In the genomic region with DNA sequence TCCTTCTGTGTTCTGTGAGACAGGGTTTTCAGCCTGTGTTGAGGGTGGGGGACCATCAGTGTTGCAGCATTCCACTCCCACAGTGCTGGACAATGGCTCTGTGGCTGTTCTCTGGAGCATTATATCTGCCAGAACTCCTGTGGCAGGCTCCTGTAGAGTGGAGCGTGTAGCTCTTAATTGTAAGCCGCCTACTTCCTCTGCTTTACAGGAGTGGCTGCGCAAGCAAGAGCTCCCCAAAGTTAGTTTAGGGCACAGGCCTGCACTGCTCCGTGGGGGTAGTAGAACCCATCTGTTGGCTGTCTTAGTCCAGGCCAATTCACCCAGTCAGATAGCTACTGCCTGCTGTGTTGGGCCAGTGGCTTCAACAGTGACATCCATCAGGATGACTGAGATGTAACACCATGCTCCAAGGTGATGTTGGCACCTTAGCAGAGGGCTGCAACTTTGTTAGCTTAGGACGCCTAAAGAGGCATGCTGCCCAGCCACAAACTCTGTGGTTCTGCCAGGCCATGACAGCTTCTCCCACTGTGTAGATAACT, we compare ENCODE assay signal across 26 mouse cellular contexts.
DNase-seq lines count a peak whose midpoint lies in the region; ATAC-seq and TF ChIP-seq lines count a peak whose summit lies in the region.
"Had no signal": no experiment of that assay in that cellular context is flagged by ENCODE, and none has a peak within 500 bp of the region (broad histone marks: within the 10 kb centered on the region; RNA-seq: fewer than 3 reads in every experiment).

No protein-coding gene starts in this region.

- no peaks in the 10 kb centered on the region for H3K4me1 ChIP-seq in forebrain, embryonic 13.5 days
- 0 out of 2 replicates have a peak, but pooled peaks cover 7% of the 10 kb centered on the region for H3K4me1 ChIP-seq in forebrain, embryonic 15.5 days
- H3K4me1 ChIP-seq in hindbrain, embryonic 15.5 days (replicated peaks), result no peaks in the 10 kb centered on the region
- no peaks in the 10 kb centered on the region for H3K4me1 ChIP-seq in hindbrain, embryonic 14.5 days (replicated peaks; ENCODE audit: control insufficient read depth, insufficient read depth, low read length)
- peaks cover 13% of the 10 kb centered on the region for H3K4me1 ChIP-seq in cortical plate, adult 2 months (ENCODE audit: control insufficient read depth, insufficient read depth, low read length)
- no peaks in the 10 kb centered on the region for H3K4me1 ChIP-seq in kidney, embryonic 15.5 days
- H3K4me1 ChIP-seq: embryonic facial prominence, embryonic 10.5 days; forebrain, embryonic 12.5 days; intestine, embryonic 15.5 days; limb, embryonic 15.5 days; liver, embryonic 15.5 days; midbrain, embryonic 12.5 days; stomach, embryonic 15.5 days had no signal

- no peak overlapping the region for H3K9ac ChIP-seq in forebrain, embryonic 13.5 days
- no peak overlapping the region for H3K9ac ChIP-seq in forebrain, embryonic 15.5 days (replicated peaks)
- no peak overlapping the region for H3K9ac ChIP-seq in hindbrain, embryonic 15.5 days
- H3K9ac ChIP-seq in hindbrain, embryonic 14.5 days, result no peak overlapping the region
- no peak overlapping the region for H3K9ac ChIP-seq in kidney, embryonic 15.5 days
- H3K9ac ChIP-seq: forebrain, embryonic 12.5 days; heart, embryonic 13.5 days; intestine, embryonic 15.5 days; limb, embryonic 15.5 days; liver, embryonic 15.5 days; midbrain, embryonic 12.5 days; neural tube, embryonic 13.5 days; stomach, embryonic 15.5 days had no signal

- WGBS in forebrain, embryonic 13.5 days, result 69% methylated on average over 5 of the region's 5 CpGs
- 64% methylated on average over 5 of the region's 5 CpGs for WGBS in forebrain, embryonic 15.5 days
- WGBS in hindbrain, embryonic 15.5 days, result 62% methylated on average over 5 of the region's 5 CpGs
- 72% methylated on average over 5 of the region's 5 CpGs for WGBS in hindbrain, embryonic 14.5 days
- WGBS in kidney, embryonic 15.5 days, result 77% methylated on average over 5 of the region's 5 CpGs

- H3K36me3 ChIP-seq in forebrain, embryonic 13.5 days (ENCODE audit: poor library complexity, severe bottlenecking), result no peaks in the 10 kb centered on the region
- no peaks in the 10 kb centered on the region for H3K36me3 ChIP-seq in forebrain, embryonic 15.5 days
- H3K36me3 ChIP-seq in hindbrain, embryonic 15.5 days, result no peaks in the 10 kb centered on the region
- H3K36me3 ChIP-seq in hindbrain, embryonic 14.5 days (replicated peaks; ENCODE audit: control insufficient read depth, insufficient read depth), result no peaks in the 10 kb centered on the region
- no peaks in the 10 kb centered on the region for H3K36me3 ChIP-seq in kidney, embryonic 15.5 days
- H3K36me3 ChIP-seq: embryonic facial prominence, embryonic 10.5 days; forebrain, embryonic 12.5 days; heart, embryonic 13.5 days; intestine, embryonic 15.5 days; limb, embryonic 15.5 days; liver, embryonic 15.5 days; midbrain, embryonic 12.5 days; neural tube, embryonic 13.5 days; stomach, embryonic 15.5 days had no signal

- no peak for TF ChIP-seq POLR2A in cortical plate, adult 2 months (IDR thresholded peaks at IDR 0.05; ENCODE audit: extremely low read depth, insufficient read depth, low read length)

- H3K27ac ChIP-seq in forebrain, embryonic 13.5 days, result no peak overlapping the region
- no peak overlapping the region for H3K27ac ChIP-seq in forebrain, embryonic 15.5 days (replicated peaks)
- H3K27ac ChIP-seq in hindbrain, embryonic 15.5 days (replicated peaks), result no peak overlapping the region
- H3K27ac ChIP-seq in hindbrain, embryonic 14.5 days, result no peak overlapping the region
- peak overlapping the region; percentile 47; the same call in 1 of the 2 replicates for H3K27ac ChIP-seq in cortical plate, adult 2 months (ENCODE audit: insufficient read depth, low read length)
- H3K27ac ChIP-seq in kidney, embryonic 15.5 days, result no peak overlapping the region
- H3K27ac ChIP-seq: embryonic facial prominence, embryonic 10.5 days; forebrain, embryonic 12.5 days; gastrocnemius, adult 2 months; heart, embryonic 13.5 days; intestine, embryonic 15.5 days; limb, embryonic 15.5 days; liver, embryonic 15.5 days; macrophage; midbrain, embryonic 12.5 days; neural tube, embryonic 13.5 days; stomach, embryonic 15.5 days had no signal

- intact Hi-C loops in left cerebral cortex, postnatal 10 days (cut with DNase I), result no loop called here

- TF ChIP-seq CTCF in cortical plate, adult 2 months (IDR thresholded peaks at IDR 0.05; ENCODE audit: extremely low read depth, insufficient read depth, low read length), result no peak

- no peak overlapping the region for H3K4me2 ChIP-seq in forebrain, embryonic 13.5 days
- H3K4me2 ChIP-seq in forebrain, embryonic 15.5 days (replicated peaks), result no peak overlapping the region
- no peak overlapping the region for H3K4me2 ChIP-seq in hindbrain, embryonic 15.5 days
- H3K4me2 ChIP-seq in hindbrain, embryonic 14.5 days (replicated peaks), result no peak overlapping the region
- no peak overlapping the region for H3K4me2 ChIP-seq in kidney, embryonic 15.5 days
- H3K4me2 ChIP-seq: forebrain, embryonic 12.5 days; heart, embryonic 13.5 days; intestine, embryonic 15.5 days; limb, embryonic 15.5 days; liver, embryonic 15.5 days; midbrain, embryonic 12.5 days; neural tube, embryonic 13.5 days; stomach, embryonic 15.5 days had no signal

- H3K27me3 ChIP-seq in forebrain, embryonic 13.5 days, result peaks cover 4% of the 10 kb centered on the region; the same call in 1 of the 2 replicates
- H3K27me3 ChIP-seq in forebrain, embryonic 15.5 days, result peaks cover 3% of the 10 kb centered on the region; the same call in 1 of the 2 replicates
- no peaks in the 10 kb centered on the region for H3K27me3 ChIP-seq in hindbrain, embryonic 15.5 days
- no peaks in the 10 kb centered on the region for H3K27me3 ChIP-seq in hindbrain, embryonic 14.5 days (ENCODE audit: control insufficient read depth, insufficient read depth, low read length)
- H3K27me3 ChIP-seq in kidney, embryonic 15.5 days, result no peaks in the 10 kb centered on the region
- H3K27me3 ChIP-seq: intestine, embryonic 15.5 days; limb, embryonic 15.5 days; liver, embryonic 15.5 days; neural tube, embryonic 13.5 days; Patski; stomach, embryonic 15.5 days had no signal

- DNase-seq in hindbrain, embryonic 14.5 days (ENCODE audit: low spot score), result no peak
- peak; percentile 40 to 52 for DNase-seq in cerebellum, adult 18-20 months
- DNase-seq in left cerebral cortex, postnatal 10 days (ENCODE audit: extremely low spot score in 1 of 2, low spot score in 2 of 2), result no peak
- DNase-seq: adrenal gland, adult 8-10 months; gastrocnemius, adult 2 months; heart, postnatal 36 days; kidney, postnatal 4 days; right cerebral cortex, postnatal 14 days; thymus, adult 18-20 months had no signal

- 0 out of 2 replicates have a peak, but pooled peaks have one; percentile 31 for ATAC-seq in forebrain, embryonic 13.5 days
- ATAC-seq in forebrain, embryonic 15.5 days (replicated peaks), result no peak
- 0 out of 2 replicates have a peak, but pooled peaks have one; percentile 43 for ATAC-seq in hindbrain, embryonic 15.5 days (ENCODE audit: low FRiP score, low read depth)
- no peak for ATAC-seq in hindbrain, embryonic 14.5 days (ENCODE audit: low FRiP score)
- no peak for ATAC-seq in kidney, embryonic 15.5 days (replicated peaks; ENCODE audit: low FRiP score)
- ATAC-seq: CD4-positive, CD25-positive, alpha-beta regulatory T cell, adult 4 months; intestine, embryonic 15.5 days; Patski had no signal

- no peaks in the 10 kb centered on the region for H3K9me3 ChIP-seq in forebrain, embryonic 13.5 days (replicated peaks)
- H3K9me3 ChIP-seq in forebrain, embryonic 15.5 days, result no peaks in the 10 kb centered on the region
- H3K9me3 ChIP-seq in hindbrain, embryonic 15.5 days, result no peaks in the 10 kb centered on the region
- H3K9me3 ChIP-seq in hindbrain, embryonic 14.5 days (ENCODE audit: control insufficient read depth, low read length), result no peaks in the 10 kb centered on the region
- H3K9me3 ChIP-seq in kidney, embryonic 15.5 days (replicated peaks), result no peaks in the 10 kb centered on the region
- H3K9me3 ChIP-seq: embryonic facial prominence, embryonic 10.5 days; forebrain, embryonic 12.5 days; heart, embryonic 13.5 days; intestine, embryonic 15.5 days; limb, embryonic 15.5 days; liver, embryonic 15.5 days; midbrain, embryonic 12.5 days; neural tube, embryonic 13.5 days; stomach, embryonic 15.5 days had no signal

- no peak overlapping the region for H3K4me3 ChIP-seq in forebrain, embryonic 13.5 days
- H3K4me3 ChIP-seq in forebrain, embryonic 15.5 days, result no peak overlapping the region
- H3K4me3 ChIP-seq in hindbrain, embryonic 15.5 days, result no peak overlapping the region
- H3K4me3 ChIP-seq in hindbrain, embryonic 14.5 days (replicated peaks; ENCODE audit: low read length), result no peak overlapping the region
- H3K4me3 ChIP-seq in cortical plate, adult 2 months (ENCODE audit: insufficient read depth, low read length), result no peak overlapping the region
- H3K4me3 ChIP-seq in kidney, embryonic 15.5 days (replicated peaks), result no peak overlapping the region
- H3K4me3 ChIP-seq: embryonic facial prominence, embryonic 10.5 days; forebrain, embryonic 12.5 days; gastrocnemius, adult 2 months; heart, embryonic 13.5 days; intestine, embryonic 15.5 days; limb, embryonic 15.5 days; liver, embryonic 15.5 days; midbrain, embryonic 12.5 days; neural tube, embryonic 13.5 days; stomach, embryonic 15.5 days had no signal

Comparison
In these comparisons a context has a peak if more than half of its experiments do, and no peak if none do; other contexts are left out.
1. ATAC-seq: peak in forebrain, embryonic 13.5 days (single experiment) and hindbrain, embryonic 15.5 days (single experiment); none in forebrain, embryonic 15.5 days (single experiment), hindbrain, embryonic 14.5 days (single experiment) and kidney, embryonic 15.5 days (single experiment).
2. DNase-seq: peak in cerebellum, adult 18-20 months (2 of 2); none in hindbrain, embryonic 14.5 days (single experiment) and left cerebral cortex, postnatal 10 days (0 of 2).